20 mouse cellular contexts compared by ENCODE assay signal in the genomic region with DNA sequence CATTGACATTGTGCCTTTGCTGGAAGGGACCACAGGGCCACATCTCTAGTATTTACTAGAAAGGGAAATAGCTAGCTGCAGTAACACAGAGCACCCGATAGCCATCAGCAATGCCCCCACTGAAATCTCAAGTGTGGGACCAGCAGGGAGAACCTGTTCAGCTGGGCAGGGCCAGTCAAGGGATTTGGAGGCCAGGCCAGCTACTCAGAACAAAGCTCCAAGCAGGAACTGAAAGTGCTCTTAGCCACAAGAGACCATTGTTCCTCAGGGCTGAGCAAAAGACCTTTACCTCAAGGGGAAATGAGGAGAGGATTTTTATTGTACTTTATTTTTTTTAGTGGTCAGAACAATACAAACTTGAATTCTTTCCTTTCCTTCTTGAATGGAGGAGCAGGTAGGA. TPM values are rescaled to one million over a fixed set of nuclear protein-coding genes. Genes with fewer than 3 reads are reported as not detected.
DNase-seq lines count a peak whose midpoint lies in the region; ATAC-seq and TF ChIP-seq lines count a peak whose summit lies in the region.
"Had no signal": no experiment of that assay in that cellular context is flagged by ENCODE, and none has a peak within 500 bp of the region (broad histone marks: within the 10 kb centered on the region; RNA-seq: fewer than 3 reads in every experiment).

No protein-coding gene starts in this region.

- H3K9ac ChIP-seq in lung, embryonic 14.5 days, result no peak overlapping the region
- H3K9ac ChIP-seq in lung, postnatal 0 days (replicated peaks; ENCODE audit: low read depth), result no peak overlapping the region
- H3K9ac ChIP-seq in stomach, embryonic 16.5 days (ENCODE audit: low read length), result no peak overlapping the region
- H3K9ac ChIP-seq: forebrain, embryonic 15.5 days; limb, embryonic 12.5 days; liver, embryonic 12.5 days; midbrain, embryonic 12.5 days had no signal

- no peak overlapping the region for H3K4me2 ChIP-seq in lung, embryonic 14.5 days
- no peak overlapping the region for H3K4me2 ChIP-seq in lung, postnatal 0 days (replicated peaks; ENCODE audit: low read depth, low read length)
- no peak overlapping the region for H3K4me2 ChIP-seq in stomach, embryonic 16.5 days (ENCODE audit: low read depth, low read length)
- H3K4me2 ChIP-seq: forebrain, embryonic 15.5 days; limb, embryonic 12.5 days; liver, embryonic 12.5 days; midbrain, embryonic 12.5 days had no signal

- peak; percentile 44; the same call in 1 of the 2 replicates for ATAC-seq in lung, embryonic 14.5 days (ENCODE audit: insufficient read depth)
- peak; percentile 89 for ATAC-seq in common myeloid progenitor, adult 5-6 weeks (replicated peaks; ENCODE audit: low read depth, poor library complexity, severe bottlenecking)
- ATAC-seq in lung, postnatal 0 days, result peak; percentile 44; the same call in 1 of the 2 replicates
- peak; percentile 54; the same call in 1 of the 2 replicates for ATAC-seq in stomach, embryonic 16.5 days (ENCODE audit: insufficient read depth, low FRiP score)
- ATAC-seq: forebrain, embryonic 15.5 days; liver, embryonic 12.5 days had no signal

- no peaks in the 10 kb centered on the region for H3K27me3 ChIP-seq in lung, embryonic 14.5 days (ENCODE audit: insufficient read depth, low read length)
- no peaks in the 10 kb centered on the region for H3K27me3 ChIP-seq in lung, postnatal 0 days (replicated peaks; ENCODE audit: insufficient read depth, low read length)
- H3K27me3 ChIP-seq in stomach, embryonic 16.5 days (ENCODE audit: control insufficient read depth, insufficient read depth, low read length), result no peaks in the 10 kb centered on the region
- H3K27me3 ChIP-seq: forebrain, embryonic 15.5 days; liver, embryonic 12.5 days; midbrain, embryonic 12.5 days had no signal

- no peaks in the 10 kb centered on the region for H3K9me3 ChIP-seq in lung, embryonic 14.5 days (ENCODE audit: low read depth, low read length)
- no peaks in the 10 kb centered on the region for H3K9me3 ChIP-seq in lung, postnatal 0 days (ENCODE audit: low read length)
- no peaks in the 10 kb centered on the region for H3K9me3 ChIP-seq in stomach, embryonic 16.5 days (replicated peaks; ENCODE audit: control insufficient read depth, low read length)
- H3K9me3 ChIP-seq: forebrain, embryonic 15.5 days; heart, embryonic 10.5 days; limb, embryonic 12.5 days; liver, embryonic 12.5 days; midbrain, embryonic 12.5 days had no signal

- H3K4me1 ChIP-seq in lung, embryonic 14.5 days (ENCODE audit: insufficient read depth), result no peaks in the 10 kb centered on the region
- H3K4me1 ChIP-seq in lung, postnatal 0 days (ENCODE audit: insufficient read depth, low read depth, low read length), result no peaks in the 10 kb centered on the region
- no peaks in the 10 kb centered on the region for H3K4me1 ChIP-seq in stomach, embryonic 16.5 days (ENCODE audit: control insufficient read depth, insufficient read depth, low read length)
- H3K4me1 ChIP-seq: forebrain, embryonic 15.5 days; heart, embryonic 10.5 days; liver, embryonic 12.5 days; midbrain, embryonic 12.5 days had no signal

- peak; percentile 42 for DNase-seq in lung, embryonic 14.5 days
- DNase-seq in lung, postnatal 4 days, result no peak
- DNase-seq in lung, postnatal 0 days (ENCODE audit: low spot score), result peak; percentile 28
- no peak for DNase-seq in heart, adult 9 months (ENCODE audit: low spot score in 2 of 2)
- no peak for DNase-seq in spleen, adult 18-20 months
- DNase-seq: adrenal gland, adult 8-10 months; cerebellum, adult 8-10 months; gastrocnemius, postnatal 25 days; heart, postnatal 10 days; kidney, adult 2 months; kidney, postnatal 4 days; thymus, adult 2 months had no signal

- peaks cover 15% of the 10 kb centered on the region; the same call in 1 of the 2 replicates for H3K36me3 ChIP-seq in lung, embryonic 14.5 days (ENCODE audit: insufficient read depth)
- H3K36me3 ChIP-seq in lung, postnatal 0 days (ENCODE audit: insufficient read depth, low read length), result no peaks in the 10 kb centered on the region
- 0 out of 2 replicates have a peak, but pooled peaks cover 4% of the 10 kb centered on the region for H3K36me3 ChIP-seq in stomach, embryonic 16.5 days (ENCODE audit: control insufficient read depth, insufficient read depth, low read length)
- H3K36me3 ChIP-seq: forebrain, embryonic 15.5 days; liver, embryonic 12.5 days; midbrain, embryonic 12.5 days had no signal

- no peak overlapping the region for H3K27ac ChIP-seq in lung, embryonic 14.5 days (ENCODE audit: low read depth)
- H3K27ac ChIP-seq in lung, postnatal 0 days (ENCODE audit: low read length), result no peak overlapping the region
- H3K27ac ChIP-seq in stomach, embryonic 16.5 days (ENCODE audit: low read length), result peak overlapping the region; percentile 30; the same call in 1 of the 2 replicates
- H3K27ac ChIP-seq: forebrain, embryonic 15.5 days; heart, embryonic 10.5 days; limb, embryonic 12.5 days; liver, embryonic 12.5 days; macrophage; midbrain, embryonic 12.5 days had no signal

- WGBS in lung, embryonic 14.5 days, result 53% methylated on average over 1 of the region's 1 CpGs
- WGBS in lung, postnatal 0 days, result 59% methylated on average over 1 of the region's 1 CpGs
- 73% methylated on average over 1 of the region's 1 CpGs for whole genome bisulfite sequencing in stomach, embryonic 16.5 days

- no peak for TF ChIP-seq CTCF in lung, embryonic 14.5 days (IDR thresholded peaks at IDR 0.05; ENCODE audit: low read depth)
- no peak for TF ChIP-seq CTCF in lung, postnatal 0 days (IDR thresholded peaks at IDR 0.05)

- TF ChIP-seq EP300 in lung, postnatal 0 days (IDR thresholded peaks at IDR 0.05), result no peak

- no peak overlapping the region for H3K4me3 ChIP-seq in lung, embryonic 14.5 days (ENCODE audit: low read depth, low read length)
- no peak overlapping the region for H3K4me3 ChIP-seq in lung, postnatal 0 days (ENCODE audit: low read depth, low read length)
- H3K4me3 ChIP-seq in stomach, embryonic 16.5 days (replicated peaks; ENCODE audit: low read length), result no peak overlapping the region
- H3K4me3 ChIP-seq: forebrain, embryonic 15.5 days; heart, embryonic 10.5 days; limb, embryonic 12.5 days; liver, embryonic 12.5 days; midbrain, embryonic 12.5 days had no signal

RNA-seq across cellular contexts. Expression of a gene that starts 25.9 kb away (rescaled TPM):
- polyA plus RNA-seq in lung, embryonic 14.5 days (2014; fragmentation: Nextera tagmentation; extraction: Ambion mirVana), result 21.7 and 23.4 TPM in 2 replicates
- 46.1 and 46.6 TPM in 2 replicates for total RNA-seq in common myeloid progenitor, adult 5-6 weeks (2017)
- polyA plus RNA-seq in lung, postnatal 0 days (2015; fragmentation: Nextera tagmentation; extraction: Ambion mirVana), result 15.6 and 17.7 TPM in 2 replicates
- 12.5 and 13.4 TPM in 2 replicates for polyA plus RNA-seq in stomach, embryonic 16.5 days (2015; fragmentation: Nextera tagmentation; extraction: Ambion mirVana)

Comparison
In these comparisons a context has a peak if more than half of its experiments do, and no peak if none do; other contexts are left out.
1. DNase-seq: peak in lung, embryonic 14.5 days (single experiment) and lung, postnatal 0 days (single experiment); none in lung, postnatal 4 days (0 of 2), heart, adult 9 months (0 of 2) and spleen, adult 18-20 months (0 of 2).
2. Peak in every context shown above with its lines, with median percentiles within 50 percentile points of each other: ATAC-seq.